Mouse (Mus musculus): ENCODE measurements around the gene Dzip3. TPM values are rescaled to one million over a fixed set of nuclear protein-coding genes. Genes with fewer than 3 reads are reported as not detected.

The Dzip3 gene
- polyA plus RNA-seq (2014; fragmentation: Illumina TruSeq; extraction: RNeasy Lipid Tissue Mini Kit (QIAGEN cat#74804); ENCODE audit: low read depth, low replicate concordance), result 5.6 TPM

GRCm38 (mm10) chr16:48993559-48994342 is at the start of gene Dzip3, which contains the start of gene Cip2a:
Gene Dzip3, minus strand, starts transcription at chr16:48994165.
Gene Cip2a, plus strand, starts transcription at chr16:48994185.

Other genes with a start within 250 kb of the Dzip3 start
- gene Trat1, start 222.1 kb downstream of the Dzip3 start, polyA plus RNA-seq (2014; fragmentation: Illumina TruSeq; extraction: RNeasy Lipid Tissue Mini Kit (QIAGEN cat#74804); ENCODE audit: low read depth, low replicate concordance), result not detected
- not detected for gene Retnlb, start 177.3 kb downstream of the Dzip3 start, polyA plus RNA-seq (2014; fragmentation: Illumina TruSeq; extraction: RNeasy Lipid Tissue Mini Kit (QIAGEN cat#74804); ENCODE audit: low read depth, low replicate concordance)
- gene Retnla, start 151.6 kb downstream of the Dzip3 start, polyA plus RNA-seq (2014; fragmentation: Illumina TruSeq; extraction: RNeasy Lipid Tissue Mini Kit (QIAGEN cat#74804); ENCODE audit: low read depth, low replicate concordance), result 9.1 TPM
- gene Retnlg, start 121.5 kb downstream of the Dzip3 start, polyA plus RNA-seq (2014; fragmentation: Illumina TruSeq; extraction: RNeasy Lipid Tissue Mini Kit (QIAGEN cat#74804); ENCODE audit: low read depth, low replicate concordance), result not detected
- gene Cip2a, start within 50 bp of the Dzip3 start, polyA plus RNA-seq (2014; fragmentation: Illumina TruSeq; extraction: RNeasy Lipid Tissue Mini Kit (QIAGEN cat#74804); ENCODE audit: low read depth, low replicate concordance), result 0.89 TPM
- not detected for gene Myh15, start 63.3 kb upstream of the Dzip3 start, polyA plus RNA-seq (2014; fragmentation: Illumina TruSeq; extraction: RNeasy Lipid Tissue Mini Kit (QIAGEN cat#74804); ENCODE audit: low read depth, low replicate concordance)